Mouse (Mus musculus) hindbrain, embryonic 14.5 days (tissue): ENCODE results near the gene L3hypdh. TPM values are rescaled to one million over a fixed set of nuclear protein-coding genes. Genes with fewer than 3 reads are reported as not detected.
"Not testable (repeated sequence)": the region's sequence is repeated elsewhere in the genome, so short reads cannot be mapped to it uniquely, and the experiment has no call there.

Source experiments
- ATAC-seq: fragments of 200-750 bp; cut with Nextera tagmentation; 2 replicates; pipeline ENCODE4 v1.8.0; 2017; ENCODE audit warnings: moderate number of reproducible peaks, mild to moderate bottlenecking, moderate TSS enrichment, moderate library complexity; ENCODE audit not compliant: low FRiP score
- DNase-seq: peaks from one replicate; pipeline ENCODE4 v3.0.0-alpha.2; 2015; ENCODE audit warnings: low spot score
- H3K27ac ChIP-seq: fragments of 300-500 bp; sonication (generic); 2 replicates; pipeline ENCODE4 v1.5.1; 2014; ENCODE audit warnings: mild to moderate bottlenecking, moderate library complexity
- H3K27me3 ChIP-seq: fragments of 300-500 bp; sonication (generic); 2 replicates; pipeline ENCODE4 v1.6.1; 2014; ENCODE audit warnings: mild to moderate bottlenecking, low read length, mixed read lengths; ENCODE audit not compliant: control insufficient read depth, insufficient read depth
- H3K36me3 ChIP-seq: fragments of 300-500 bp; sonication (generic); replicated peaks from 2 replicates; pipeline ENCODE4 v1.6.1; 2014; ENCODE audit not compliant: control insufficient read depth, insufficient read depth
- H3K4me1 ChIP-seq: fragments of 300-500 bp; sonication (generic); replicated peaks from 2 replicates; pipeline ENCODE4 v1.6.1; 2014; ENCODE audit warnings: antibody characterized with exemption, low read length, mixed read lengths; ENCODE audit not compliant: control insufficient read depth, insufficient read depth
- H3K4me2 ChIP-seq: fragments of 300-500 bp; sonication (generic); replicated peaks from 2 replicates; pipeline ENCODE4 v1.6.1; 2014; ENCODE audit warnings: mild to moderate bottlenecking, moderate library complexity
- H3K4me3 ChIP-seq: fragments of 300-500 bp; sonication (generic); replicated peaks from 2 replicates; pipeline ENCODE4 v1.5.1; 2014; ENCODE audit warnings: mild to moderate bottlenecking, low read length
- H3K9ac ChIP-seq: fragments of 300-500 bp; sonication (generic); 2 replicates; pipeline ENCODE4 v1.6.1; 2014
- H3K9me3 ChIP-seq: fragments of 300-500 bp; sonication (generic); 2 replicates; pipeline ENCODE4 v1.6.1; 2016; ENCODE audit warnings: low read length; ENCODE audit not compliant: control insufficient read depth
- WGBS: fragments of 180-500 bp; shearing (Covaris S2); extraction: QIAGEN DNeasy Blood & Tissue Kit; methylation state at CpG from one replicate; pipeline ENCODE4 v1.1.7; 2014; 5-methylcytosine and 5-hydroxymethylcytosine counted together
- polyA plus RNA-seq: library from polyadenylated mRNA; unstranded; fragments of >200 nt; fragmentation: Nextera tagmentation; extraction: Ambion mirVana; gene quantifications from 2 replicates; pipeline ENCODE4 v1.2.1, GENCODE M21; 2014

L3hypdh gene
- polyA plus RNA-seq, 1 experiment from 2014 or later: 12.6 TPM

DNA sequence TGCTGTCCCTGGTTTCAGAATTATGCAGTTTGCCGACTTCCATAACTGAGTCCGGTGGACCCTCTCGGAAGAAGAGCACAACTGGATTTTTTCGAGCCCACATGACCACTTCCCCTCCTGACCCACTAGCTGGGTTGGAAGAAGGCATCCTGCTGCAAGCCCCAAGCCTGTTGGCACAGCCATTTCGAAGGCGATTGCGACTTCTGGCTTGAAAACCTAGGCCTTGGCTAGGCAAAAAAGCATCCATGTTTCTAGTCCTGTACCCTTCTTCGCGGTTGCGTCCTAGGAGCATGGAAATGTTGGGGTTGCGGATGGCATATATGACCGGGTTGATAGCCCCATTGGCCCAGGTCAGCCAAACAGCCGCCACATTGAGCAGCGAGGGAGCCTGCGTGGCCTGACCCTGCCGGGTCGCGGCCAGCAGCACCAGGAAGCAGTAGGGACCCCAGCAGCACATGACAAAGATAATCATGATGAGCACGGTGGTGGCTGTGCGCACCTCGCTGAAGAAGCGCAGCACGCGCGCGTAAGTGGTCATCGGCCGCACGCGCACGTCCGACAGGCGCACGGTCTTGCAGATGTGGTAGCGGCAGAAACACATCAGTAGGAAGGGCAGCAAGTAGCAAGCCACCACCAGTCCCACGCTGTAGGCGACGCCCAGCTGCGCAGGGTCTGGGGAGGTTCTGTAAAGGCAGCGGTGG is 15.5 kb downstream of the L3hypdh start:
- Histone ChIP-seq H3K27me3 (peaks cover 7% of the 10 kb centered on the region; the same call in 1 of the 2 replicates), H3K4me1 (no peaks in the 10 kb centered on the region; the same call in 1 of the 2 replicates), H3K9me3 (no peaks in the 10 kb centered on the region), H3K4me2 (peak overlapping the region; percentile 86), H3K36me3 (no peaks in the 10 kb centered on the region), H3K27ac (peak overlapping the region; percentile 94), H3K9ac (peak overlapping the region; percentile 90), H3K4me3 (peak overlapping the region; percentile 76)
- DNase-seq (peak; percentile 55), ATAC-seq (peak; percentile 80)
- 4% methylated on average over 40 of the region's 40 CpGs for WGBS

DNA sequence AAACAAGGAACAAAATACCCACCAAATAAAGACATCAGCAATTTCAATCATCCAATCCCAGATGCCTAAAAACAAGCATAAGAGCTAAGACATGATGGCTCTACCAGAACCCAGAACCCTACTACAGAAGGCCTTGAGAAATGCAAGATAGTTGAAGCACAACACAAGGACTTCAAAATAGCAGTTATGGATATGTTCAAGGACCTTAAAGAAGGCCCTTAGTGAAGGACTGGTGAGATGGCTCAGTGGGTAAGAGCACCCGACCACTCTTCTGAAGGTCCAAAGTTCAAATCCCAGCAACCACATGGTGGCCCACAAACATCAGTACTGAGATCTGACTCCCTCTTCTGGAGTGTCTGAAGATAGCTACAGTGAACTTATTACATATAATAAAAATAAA is 27.5 kb downstream of the L3hypdh start:
- 91% methylated on average over 1 of the region's 1 CpGs for WGBS

DNA sequence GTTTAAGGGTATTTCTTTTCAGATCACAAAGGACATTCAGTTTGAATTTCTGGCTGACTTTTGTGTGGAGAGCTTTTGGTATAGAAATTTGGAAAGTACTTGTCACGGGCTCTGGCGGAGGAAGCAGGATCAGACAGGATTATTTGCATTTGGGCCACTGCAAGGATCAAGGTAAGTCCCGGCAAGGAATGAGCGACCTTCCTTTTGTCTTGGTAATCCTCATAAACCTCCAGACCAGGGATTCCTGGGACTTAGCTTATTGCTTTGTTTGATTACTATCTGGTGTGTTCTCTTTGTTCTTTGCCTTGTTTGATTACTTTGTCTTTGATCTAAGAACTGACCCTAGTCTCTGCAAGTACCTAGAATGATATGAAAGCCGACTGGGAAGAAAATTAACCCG is 31.4 kb downstream of the L3hypdh start:
- no peaks in the 10 kb centered on the region for H3K4me1 ChIP-seq
- ATAC-seq (no peak), DNase-seq (no peak)
- H3K27me3 ChIP-seq: no peaks in the 10 kb centered on the region
- no peaks in the 10 kb centered on the region for H3K36me3 ChIP-seq
- H3K9me3 ChIP-seq: peaks cover 14% of the 10 kb centered on the region
- no peak overlapping the region for H3K4me2 ChIP-seq
- H3K9ac ChIP-seq: no peak overlapping the region
- no peak overlapping the region for H3K27ac ChIP-seq
- WGBS: 39% methylated on average over 6 of the region's 6 CpGs
- no peak overlapping the region for H3K4me3 ChIP-seq

More for the DNA sequence above, 27.5 kb downstream of the L3hypdh start:
- H3K27ac ChIP-seq: no peak overlapping the region
- H3K36me3 ChIP-seq: no peaks in the 10 kb centered on the region
- ATAC-seq (no peak), DNase-seq (no peak)
- no peak overlapping the region for H3K4me3 ChIP-seq
- no peak overlapping the region for H3K9ac ChIP-seq
- no peak overlapping the region for H3K4me2 ChIP-seq
- H3K4me1 ChIP-seq: no peaks in the 10 kb centered on the region
- no peaks in the 10 kb centered on the region for H3K27me3 ChIP-seq
- H3K9me3 ChIP-seq: no peaks in the 10 kb centered on the region

DNA sequence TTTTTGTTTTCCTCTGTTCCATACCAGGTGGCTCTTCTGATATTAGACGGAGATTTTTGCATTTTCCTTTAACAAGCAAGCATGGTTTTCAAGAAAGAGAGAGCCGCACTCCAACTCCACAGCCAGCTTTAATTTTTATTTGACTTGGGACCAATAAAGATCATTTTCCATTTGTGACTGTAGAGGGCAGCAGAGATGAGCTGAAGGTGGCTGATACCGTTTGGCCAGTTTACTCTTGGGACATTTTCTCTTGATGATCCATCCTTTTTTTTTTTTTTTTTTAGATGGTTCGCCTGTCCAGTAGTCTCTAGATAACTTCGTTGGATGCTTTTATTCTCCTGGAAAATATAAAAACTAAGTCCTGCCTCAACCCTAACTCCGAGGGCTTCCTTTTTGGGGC is 31.9 kb downstream of the L3hypdh start:
- Histone ChIP-seq H3K4me1 (no peaks in the 10 kb centered on the region), H3K9ac (no peak overlapping the region), H3K4me3 (no peak overlapping the region), H3K36me3 (no peaks in the 10 kb centered on the region), H3K4me2 (no peak overlapping the region), H3K27me3 (no peaks in the 10 kb centered on the region), H3K9me3 (peaks cover 14% of the 10 kb centered on the region), H3K27ac (no peak overlapping the region)
- 48% methylated on average over 6 of the region's 6 CpGs for WGBS
- DNase-seq (peak; percentile 54), ATAC-seq (no peak)

DNA sequence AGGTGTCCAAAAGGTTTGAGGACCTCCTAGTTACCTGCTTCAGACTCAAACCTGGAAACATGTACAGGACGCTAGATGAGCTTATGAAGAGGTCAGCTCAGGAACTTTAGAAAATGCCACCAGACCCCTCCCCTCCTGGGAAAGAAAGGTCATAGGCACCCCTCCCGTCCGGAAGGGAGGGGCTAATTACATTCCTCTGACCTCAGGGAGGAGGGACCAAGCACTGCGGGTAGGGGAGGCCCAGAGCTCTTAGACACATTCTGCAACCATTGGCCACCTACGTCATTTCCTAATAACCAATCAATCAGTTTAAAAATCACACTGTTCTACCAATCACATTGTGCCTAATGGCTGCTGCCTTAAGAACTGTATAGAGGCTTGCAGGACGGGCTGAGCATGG is 32.7 kb downstream of the L3hypdh start:
- H3K36me3 ChIP-seq: no peaks in the 10 kb centered on the region
- H3K9ac ChIP-seq: no peak overlapping the region
- no peak overlapping the region for H3K27ac ChIP-seq
- H3K4me3 ChIP-seq: no peak overlapping the region
- H3K4me2 ChIP-seq: no peak overlapping the region
- WGBS: 83% methylated on average over 6 of the region's 6 CpGs
- no peaks in the 10 kb centered on the region for H3K27me3 ChIP-seq
- DNase-seq (no peak), ATAC-seq (no peak)
- H3K4me1 ChIP-seq: no peaks in the 10 kb centered on the region
- H3K9me3 ChIP-seq: peaks cover 14% of the 10 kb centered on the region

DNA sequence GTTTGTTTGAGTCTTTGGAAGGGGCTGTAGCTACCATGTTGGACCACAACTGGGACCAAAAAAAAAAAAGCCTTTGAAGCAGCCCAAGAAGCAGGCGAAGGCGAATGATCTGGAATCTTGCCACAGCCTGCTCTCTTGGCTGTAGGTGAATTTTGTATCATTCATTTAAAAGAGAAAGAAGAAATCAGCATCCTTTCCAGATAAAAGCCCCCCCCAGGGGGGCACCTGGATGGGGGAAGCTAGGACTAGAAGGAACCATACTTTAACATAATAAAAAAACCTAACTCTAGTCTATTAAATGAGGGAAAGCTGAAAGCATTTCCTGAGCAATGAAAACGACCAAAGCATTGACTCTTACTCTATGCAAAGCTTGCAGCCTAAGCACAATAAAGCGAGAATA is 34.4 kb downstream of the L3hypdh start:
- H3K9ac ChIP-seq: no peak overlapping the region
- WGBS: 88% methylated on average over 4 of the region's 4 CpGs
- H3K36me3 ChIP-seq: no peaks in the 10 kb centered on the region
- no peaks in the 10 kb centered on the region for H3K27me3 ChIP-seq
- no peak overlapping the region for H3K4me2 ChIP-seq
- H3K4me3 ChIP-seq: no peak overlapping the region
- ATAC-seq (no peak), DNase-seq (no peak)
- no peaks in the 10 kb centered on the region for H3K4me1 ChIP-seq
- H3K27ac ChIP-seq: no peak overlapping the region
- peaks cover 14% of the 10 kb centered on the region for H3K9me3 ChIP-seq

DNA sequence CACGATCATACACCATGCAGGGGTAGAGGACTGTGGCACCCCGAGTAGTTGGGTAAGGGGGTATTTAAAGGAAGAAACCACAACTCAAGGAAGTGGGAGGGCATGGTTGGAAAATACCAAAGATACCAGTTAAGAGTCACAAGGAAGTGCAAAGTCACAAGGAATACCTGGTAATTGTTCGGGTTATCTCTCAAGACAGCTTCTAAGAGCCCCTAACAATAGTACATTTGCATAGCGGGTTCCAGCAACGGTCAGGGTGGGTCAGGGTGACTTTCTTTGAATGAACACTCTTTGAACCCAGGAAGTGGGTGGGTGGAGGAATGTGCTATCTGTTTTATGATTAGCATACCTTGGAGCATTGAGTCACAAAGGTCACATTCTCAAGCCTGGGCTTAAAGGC is 35.1 kb downstream of the L3hypdh start:
- not testable (repeated sequence) for H3K4me2 ChIP-seq, H3K9ac ChIP-seq, DNase-seq, H3K4me3 ChIP-seq, H3K4me1 ChIP-seq, H3K36me3 ChIP-seq, H3K27ac ChIP-seq, ATAC-seq, H3K27me3 ChIP-seq
- peaks cover 14% of the 10 kb centered on the region for H3K9me3 ChIP-seq
- 92% methylated on average over 5 of the region's 5 CpGs for WGBS

DNA sequence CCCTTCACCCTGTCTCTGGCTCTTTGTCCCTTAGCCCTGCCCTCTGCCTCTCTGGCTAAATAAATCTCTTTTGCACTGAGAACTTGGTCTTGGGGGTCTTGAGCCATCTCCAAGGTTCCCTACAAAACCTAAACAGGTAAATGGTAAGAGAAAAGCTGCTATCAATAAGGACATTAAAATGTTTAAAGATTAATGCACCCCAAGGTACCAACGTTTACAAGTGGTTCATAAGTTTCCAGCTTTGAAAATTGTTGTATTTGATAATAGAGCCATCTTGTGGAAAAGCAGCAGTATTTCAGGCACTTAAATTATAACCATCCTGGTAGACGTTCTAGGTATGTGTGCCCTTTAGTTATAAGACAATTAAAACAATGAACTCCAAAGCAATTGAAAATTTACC is 37.7 kb downstream of the L3hypdh start:
- no peak overlapping the region for H3K9ac ChIP-seq
- H3K36me3 ChIP-seq: no peaks in the 10 kb centered on the region
- no peak overlapping the region for H3K4me2 ChIP-seq
- H3K9me3 ChIP-seq: peaks cover 14% of the 10 kb centered on the region
- no peaks in the 10 kb centered on the region for H3K27me3 ChIP-seq
- 8% methylated on average over 2 of the region's 2 CpGs for WGBS
- no peaks in the 10 kb centered on the region for H3K4me1 ChIP-seq
- H3K4me3 ChIP-seq: no peak overlapping the region
- ATAC-seq: no peak
- H3K27ac ChIP-seq: no peak overlapping the region
- peak; percentile 75 for DNase-seq

DNA sequence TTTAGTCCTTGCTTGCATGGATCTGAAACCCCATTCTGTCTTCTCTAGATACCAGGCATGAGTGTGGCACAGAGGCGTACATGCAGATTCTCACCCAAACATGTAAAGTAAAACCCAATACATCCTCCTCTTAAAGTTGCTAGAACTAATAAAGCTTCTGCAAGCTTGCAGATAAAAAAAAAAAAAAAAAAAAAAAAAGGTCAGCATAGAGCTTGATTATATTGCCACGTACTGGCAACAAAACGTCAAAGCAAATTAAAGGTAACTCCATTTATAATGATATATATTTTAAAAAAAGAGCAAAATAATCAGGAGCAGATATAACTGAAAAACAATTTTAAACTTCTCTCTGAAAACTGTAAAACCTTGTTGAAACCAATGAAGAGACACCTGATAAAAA is 44.0 kb downstream of the L3hypdh start:
- Histone ChIP-seq H3K4me2 (no peak overlapping the region), H3K36me3 (no peaks in the 10 kb centered on the region), H3K27ac (no peak overlapping the region), H3K9me3 (no peaks in the 10 kb centered on the region), H3K9ac (no peak overlapping the region), H3K4me1 (no peaks in the 10 kb centered on the region), H3K4me3 (no peak overlapping the region), H3K27me3 (no peaks in the 10 kb centered on the region)
- WGBS: 92% methylated on average over 3 of the region's 3 CpGs
- ATAC-seq (no peak), DNase-seq (no peak)

DNA sequence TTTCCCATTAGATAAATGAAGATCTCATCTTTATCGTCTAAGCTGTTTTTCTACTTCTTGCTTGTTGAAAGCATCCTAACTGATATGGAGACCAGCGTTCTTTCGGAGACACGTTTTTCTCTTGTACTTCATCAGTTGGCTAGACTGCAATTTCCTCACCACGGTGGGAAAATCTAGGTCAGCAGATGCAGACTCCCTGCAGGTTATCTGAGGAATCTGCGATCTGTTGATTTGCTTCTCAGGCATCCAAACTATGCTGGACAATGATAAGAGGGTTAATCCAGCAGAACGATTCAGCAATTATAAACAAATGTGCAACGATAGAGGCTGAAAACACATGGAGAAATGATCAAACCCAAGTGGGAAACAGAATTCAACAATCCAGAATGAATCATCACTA is 45.7 kb downstream of the L3hypdh start:
- no peaks in the 10 kb centered on the region for H3K27me3 ChIP-seq
- DNase-seq: no peak
- no peak overlapping the region for H3K4me3 ChIP-seq
- WGBS: 74% methylated on average over 8 of the region's 8 CpGs
- H3K9ac ChIP-seq: no peak overlapping the region
- H3K4me1 ChIP-seq: no peaks in the 10 kb centered on the region
- no peak overlapping the region for H3K27ac ChIP-seq
- ATAC-seq: no peak
- no peak overlapping the region for H3K4me2 ChIP-seq
- H3K9me3 ChIP-seq: no peaks in the 10 kb centered on the region
- no peaks in the 10 kb centered on the region for H3K36me3 ChIP-seq
